Mouse (Mus musculus) hindbrain, embryonic 16.5 days (tissue): ENCODE measurements around the gene Grin2a. TPM values are rescaled to one million over a fixed set of nuclear protein-coding genes. Genes with fewer than 3 reads are reported as not detected.

ENCODE experiments used
- ATAC-seq: fragments of 200-750 bp; cut with Nextera tagmentation; 2 replicates; pipeline ENCODE4 v1.8.0; 2017; ENCODE audit warnings: moderate TSS enrichment, moderate library complexity
- H3K27ac ChIP-seq: fragments of 300-500 bp; sonication (generic); 2 replicates; pipeline ENCODE4 v1.5.1; 2014; ENCODE audit warnings: low read depth, mild to moderate bottlenecking, control low read depth, low read length, moderate library complexity
- H3K27me3 ChIP-seq: fragments of 300-500 bp; sonication (generic); replicated peaks from 2 replicates; pipeline ENCODE4 v1.6.1; 2014; ENCODE audit warnings: low read length; ENCODE audit not compliant: control insufficient read depth, insufficient read depth
- H3K36me3 ChIP-seq: fragments of 300-500 bp; sonication (generic); 2 replicates; pipeline ENCODE4 v1.6.1; 2014; ENCODE audit warnings: mild to moderate bottlenecking, low read length, moderate library complexity, mixed read lengths; ENCODE audit not compliant: control insufficient read depth, insufficient read depth
- H3K4me1 ChIP-seq: fragments of 300-500 bp; sonication (generic); 2 replicates; pipeline ENCODE4 v1.6.1; 2014; ENCODE audit warnings: low read depth, low read length; ENCODE audit not compliant: control insufficient read depth, insufficient read depth
- H3K4me2 ChIP-seq: fragments of 300-500 bp; sonication (generic); 2 replicates; pipeline ENCODE4 v1.6.1; 2014; ENCODE audit warnings: mild to moderate bottlenecking, low read length, control low read depth, moderate library complexity
- H3K4me3 ChIP-seq: fragments of 300-500 bp; sonication (generic); 2 replicates; pipeline ENCODE4 v1.5.1; 2014; ENCODE audit warnings: mild to moderate bottlenecking, low read length, control low read depth, moderate library complexity
- H3K9ac ChIP-seq: fragments of 300-500 bp; sonication (generic); 2 replicates; pipeline ENCODE4 v1.6.1; 2014; ENCODE audit warnings: low read depth, mild to moderate bottlenecking, control low read depth, low read length, moderate library complexity
- H3K9me3 ChIP-seq: fragments of 300-500 bp; sonication (generic); 2 replicates; pipeline ENCODE4 v1.6.1; 2014; ENCODE audit warnings: mild to moderate bottlenecking, low read length, moderate library complexity; ENCODE audit not compliant: control insufficient read depth
- WGBS: fragments of 180-500 bp; shearing (Covaris S2); extraction: QIAGEN DNeasy Blood & Tissue Kit; methylation state at CpG from one replicate; pipeline ENCODE4 v1.1.7; 2014; 5-methylcytosine and 5-hydroxymethylcytosine counted together
- polyA plus RNA-seq: library from polyadenylated mRNA; unstranded; fragments of >200 nt; fragmentation: Nextera tagmentation; extraction: Ambion mirVana; gene quantifications from 2 replicates; pipeline ENCODE4 v1.2.1, GENCODE M21; 2015

Gene Grin2a
- polyA plus RNA-seq, 1 experiment from 2014 or later, result 9.7 TPM

DNA sequence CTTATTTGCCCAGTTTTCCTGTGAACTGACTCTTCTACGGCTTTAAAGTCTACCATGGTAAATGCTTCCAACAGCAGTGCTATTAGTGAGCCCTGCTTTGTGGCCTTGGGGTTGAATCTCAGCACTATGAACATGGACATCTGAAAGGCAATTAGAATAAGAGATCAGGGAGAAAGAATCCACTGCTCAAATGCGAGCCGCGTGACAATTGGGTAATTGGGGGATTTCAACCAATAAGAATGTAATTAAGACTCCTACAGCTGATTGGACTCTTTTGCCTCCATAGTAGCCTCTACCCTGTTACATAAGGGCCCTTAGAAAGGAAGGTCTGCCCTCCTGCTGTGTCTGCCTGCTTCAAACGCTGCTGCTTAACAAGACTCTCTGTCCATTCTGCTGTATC lies 315.4 kb downstream of the Grin2a start:
- Histone ChIP-seq H3K4me3 (no peak overlapping the region), H3K4me2 (no peak overlapping the region), H3K36me3 (no peaks in the 10 kb centered on the region), H3K27ac (no peak overlapping the region), H3K9ac (no peak overlapping the region), H3K27me3 (no peaks in the 10 kb centered on the region), H3K4me1 (no peaks in the 10 kb centered on the region), H3K9me3 (no peaks in the 10 kb centered on the region)
- no peak for ATAC-seq
- WGBS, result 43% methylated on average over 5 of the region's 5 CpGs

DNA sequence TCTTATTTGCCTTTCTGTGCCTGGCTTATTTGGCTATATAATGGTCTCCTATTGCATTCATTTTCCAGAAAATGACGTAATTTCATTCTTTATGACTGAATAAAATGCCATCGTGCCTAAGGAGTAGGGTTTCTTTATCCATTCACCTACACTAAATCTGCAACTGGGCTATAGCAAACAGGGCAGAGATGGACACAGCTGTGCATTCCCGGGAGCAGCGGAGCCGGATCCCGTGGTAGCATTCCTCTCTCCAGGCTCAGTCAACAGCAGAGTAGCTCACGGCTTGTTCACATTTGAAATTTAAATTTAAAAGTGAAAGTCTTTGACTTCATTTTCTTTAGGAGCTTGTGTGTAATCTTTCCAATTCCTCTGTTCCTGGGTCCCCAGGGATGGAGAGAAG lies 316.6 kb downstream of the Grin2a start:
- 41% methylated on average over 7 of the region's 7 CpGs for WGBS
- Histone ChIP-seq H3K9ac (no peak overlapping the region), H3K4me2 (no peak overlapping the region), H3K36me3 (no peaks in the 10 kb centered on the region), H3K27ac (no peak overlapping the region), H3K4me1 (no peaks in the 10 kb centered on the region), H3K4me3 (no peak overlapping the region), H3K9me3 (no peaks in the 10 kb centered on the region), H3K27me3 (no peaks in the 10 kb centered on the region)
- ATAC-seq, result no peak; the same call in 1 of the 2 replicates

DNA sequence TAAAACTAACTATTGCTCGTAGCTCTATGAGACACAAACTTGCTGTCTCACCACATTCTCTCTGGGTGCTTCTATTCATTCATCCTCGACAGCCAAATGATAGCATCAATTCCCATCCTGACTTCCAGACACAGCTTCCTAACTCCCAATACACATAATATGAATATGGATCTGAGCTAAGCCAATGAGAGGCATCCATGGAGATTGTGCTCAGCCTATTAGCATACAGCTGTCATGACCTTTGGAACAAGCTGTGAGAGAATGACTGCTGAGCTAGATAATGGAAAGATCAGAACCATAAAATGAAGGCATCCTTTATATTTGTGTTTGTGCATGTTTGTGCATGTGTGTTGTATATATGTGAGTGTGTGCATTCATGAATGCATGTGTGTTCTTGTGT lies 323.0 kb downstream of the Grin2a start:
- 28% methylated on average over 2 of the region's 2 CpGs for WGBS
- Histone ChIP-seq H3K4me3 (no peak overlapping the region), H3K27me3 (no peaks in the 10 kb centered on the region), H3K4me1 (no peaks in the 10 kb centered on the region), H3K27ac (no peak overlapping the region), H3K9me3 (no peaks in the 10 kb centered on the region), H3K4me2 (no peak overlapping the region), H3K36me3 (no peaks in the 10 kb centered on the region), H3K9ac (no peak overlapping the region)
- ATAC-seq, result no peak

DNA sequence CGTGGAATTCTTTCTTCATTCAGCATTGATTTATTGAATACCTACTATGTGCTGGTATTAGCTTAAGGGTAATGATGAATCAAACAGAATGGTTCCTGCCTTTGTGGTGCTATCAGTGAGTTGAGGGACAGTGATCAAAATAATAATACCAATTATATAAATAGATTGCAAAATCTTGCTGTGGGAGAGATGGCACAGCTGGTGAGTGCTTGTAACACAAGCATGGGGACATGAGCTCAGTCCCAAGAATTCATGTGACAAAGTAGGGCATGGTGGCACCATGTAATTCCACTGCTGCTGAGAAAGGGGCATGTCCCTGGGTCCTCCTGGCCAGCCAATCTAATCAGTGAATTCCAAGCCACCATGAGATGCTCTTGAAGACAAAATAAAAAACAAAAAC lies 324.1 kb downstream of the Grin2a start:
- WGBS, result 67% methylated on average over 1 of the region's 1 CpGs
- Histone ChIP-seq H3K4me3 (no peak overlapping the region), H3K27ac (no peak overlapping the region), H3K36me3 (no peaks in the 10 kb centered on the region), H3K27me3 (no peaks in the 10 kb centered on the region), H3K4me2 (no peak overlapping the region), H3K9me3 (no peaks in the 10 kb centered on the region), H3K9ac (no peak overlapping the region), H3K4me1 (no peaks in the 10 kb centered on the region)
- ATAC-seq, result no peak

DNA sequence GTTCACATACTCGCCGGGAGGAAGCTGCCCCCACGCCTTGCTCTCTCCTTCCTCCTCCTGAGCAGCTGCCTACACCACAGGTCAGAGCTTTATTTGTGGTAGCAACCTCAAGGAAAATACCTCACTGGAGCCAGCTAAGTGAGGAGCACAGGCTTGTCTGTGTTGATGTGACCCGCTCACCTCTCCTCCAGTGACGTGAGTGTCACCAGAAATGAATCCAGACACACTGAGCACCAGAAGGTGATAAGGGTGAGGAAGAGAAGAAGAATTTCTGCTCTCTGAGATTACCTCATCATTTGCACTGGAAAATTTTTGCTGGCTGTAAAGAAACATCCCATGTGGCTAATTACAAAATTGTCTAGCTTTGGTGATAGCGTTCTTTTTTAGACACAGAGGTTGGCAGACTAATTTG lies 324.6 kb downstream of the Grin2a start:
- Histone ChIP-seq H3K4me3 (no peak overlapping the region), H3K9me3 (no peaks in the 10 kb centered on the region), H3K27me3 (no peaks in the 10 kb centered on the region), H3K4me1 (no peaks in the 10 kb centered on the region), H3K36me3 (no peaks in the 10 kb centered on the region), H3K4me2 (no peak overlapping the region), H3K9ac (no peak overlapping the region), H3K27ac (no peak overlapping the region)
- 51% methylated on average over 6 of the region's 6 CpGs for WGBS
- peak; percentile 48; the same call in 1 of the 2 replicates for ATAC-seq

DNA sequence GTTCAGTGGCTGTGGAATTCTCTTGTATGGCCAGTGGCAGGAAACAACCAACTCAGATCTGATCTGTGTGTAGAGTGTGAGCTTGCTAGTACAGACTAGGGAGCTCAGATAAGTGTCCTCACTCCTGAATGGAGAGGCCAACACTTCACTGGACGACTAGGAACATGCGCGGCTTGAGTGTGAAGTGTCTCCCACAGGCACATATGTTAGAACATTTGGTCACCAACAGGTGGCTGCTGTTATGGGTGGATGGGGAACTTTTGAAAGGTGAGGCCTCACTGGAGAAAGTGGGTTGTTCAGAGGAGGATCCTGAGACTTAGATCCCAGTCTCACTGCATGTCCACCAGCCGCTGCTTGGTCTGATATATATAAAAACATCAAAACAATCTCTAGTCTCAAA lies 329.5 kb downstream of the Grin2a start:
- Histone ChIP-seq H3K27me3 (no peaks in the 10 kb centered on the region), H3K36me3 (no peaks in the 10 kb centered on the region), H3K4me3 (no peak overlapping the region), H3K4me2 (no peak overlapping the region), H3K9ac (no peak overlapping the region), H3K27ac (no peak overlapping the region), H3K4me1 (no peaks in the 10 kb centered on the region), H3K9me3 (no peaks in the 10 kb centered on the region)
- ATAC-seq, result no peak
- 98% methylated on average over 4 of the region's 4 CpGs for WGBS

DNA sequence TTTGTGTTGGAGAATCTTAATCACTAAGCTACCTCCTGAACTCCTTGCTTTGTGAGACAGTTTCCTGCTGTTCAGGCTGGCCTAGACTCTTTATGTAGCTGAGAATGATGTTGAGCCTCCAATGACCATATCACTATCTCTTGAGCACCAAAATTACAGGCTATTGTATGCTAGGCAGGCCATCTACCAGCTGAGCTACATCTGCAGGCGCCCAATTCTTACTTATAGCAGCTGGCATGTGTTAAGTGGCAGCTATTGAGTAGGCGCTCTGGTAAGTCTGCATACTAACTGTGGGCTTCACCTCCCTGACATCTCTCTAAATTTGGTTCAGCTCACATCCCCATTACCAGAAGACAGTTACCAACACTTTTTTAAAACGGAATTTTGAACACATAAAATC lies 331.3 kb downstream of the Grin2a start:
- WGBS, result 73% methylated on average over 3 of the region's 3 CpGs
- Histone ChIP-seq H3K4me2 (no peak overlapping the region), H3K9me3 (no peaks in the 10 kb centered on the region), H3K36me3 (no peaks in the 10 kb centered on the region), H3K27ac (no peak overlapping the region), H3K4me3 (no peak overlapping the region), H3K27me3 (no peaks in the 10 kb centered on the region), H3K9ac (no peak overlapping the region), H3K4me1 (no peaks in the 10 kb centered on the region)
- no peak for ATAC-seq

DNA sequence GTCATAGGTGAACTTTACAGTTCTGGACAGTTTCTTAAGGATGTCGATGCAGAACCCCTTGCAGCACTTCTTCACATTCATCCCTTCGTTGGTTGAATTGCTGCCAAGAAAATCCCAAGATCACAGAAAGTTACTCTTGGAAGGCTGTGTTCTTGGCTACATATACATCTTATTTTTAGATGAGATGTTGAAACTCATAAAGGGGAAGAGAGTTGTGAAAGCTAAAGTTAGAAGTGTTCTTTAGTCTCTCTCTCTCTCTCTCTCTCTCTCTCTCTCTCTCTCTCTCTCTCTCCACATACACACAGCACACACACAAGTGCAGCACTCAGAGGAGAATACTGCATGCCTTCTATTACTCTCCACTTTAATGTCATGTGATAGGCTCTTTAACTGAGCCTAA lies 331.9 kb downstream of the Grin2a start:
- Histone ChIP-seq H3K4me2 (no peak overlapping the region), H3K27ac (no peak overlapping the region), H3K4me3 (no peak overlapping the region), H3K4me1 (no peaks in the 10 kb centered on the region), H3K9me3 (no peaks in the 10 kb centered on the region), H3K27me3 (no peaks in the 10 kb centered on the region), H3K36me3 (no peaks in the 10 kb centered on the region), H3K9ac (no peak overlapping the region)
- ATAC-seq, result no peak
- 86% methylated on average over 2 of the region's 2 CpGs for WGBS

DNA sequence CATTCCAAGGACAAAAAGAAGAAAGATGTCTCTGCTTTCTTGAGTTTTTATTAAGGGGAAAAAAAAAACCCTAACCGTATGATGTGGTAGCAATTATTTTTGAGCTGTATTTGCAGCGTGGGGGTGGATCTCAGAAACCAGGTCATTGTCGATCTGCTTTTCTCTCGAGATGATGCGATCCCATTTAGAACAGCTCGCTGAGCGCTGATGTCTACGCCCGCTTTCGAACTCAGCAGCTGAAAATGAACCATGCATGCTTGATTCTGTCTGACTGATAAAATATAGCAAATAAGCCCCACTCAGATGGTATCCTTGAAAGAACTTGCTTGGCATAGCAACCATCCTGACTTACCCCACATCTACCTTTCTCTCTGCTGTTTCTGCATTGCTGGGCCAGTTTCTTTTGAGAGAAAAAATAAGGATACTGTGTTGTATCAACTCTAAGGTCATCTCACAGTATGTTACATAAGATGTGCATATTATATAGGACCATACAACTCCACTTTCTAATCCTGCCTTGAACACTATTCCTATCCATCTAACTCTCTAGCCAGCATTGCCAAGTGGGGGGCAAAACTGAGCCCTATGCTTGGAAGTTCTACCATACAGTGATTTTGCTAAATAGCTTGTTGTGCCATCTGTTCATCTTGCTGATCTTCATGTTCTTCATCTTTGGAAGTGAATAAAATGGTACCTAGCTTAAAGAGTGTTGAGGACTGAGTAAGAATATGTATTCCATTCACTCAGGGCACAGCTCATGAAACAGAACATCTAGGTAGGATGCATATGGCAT lies 369.5 kb downstream of the Grin2a start:
- H3K4me3 ChIP-seq, result no peak overlapping the region
- no peaks in the 10 kb centered on the region for H3K9me3 ChIP-seq
- H3K36me3 ChIP-seq, result no peaks in the 10 kb centered on the region
- no peak for ATAC-seq
- H3K27me3 ChIP-seq, result no peaks in the 10 kb centered on the region
- H3K4me2 ChIP-seq, result no peak overlapping the region
- no peak overlapping the region for H3K9ac ChIP-seq
- 84% methylated on average over 10 of the region's 10 CpGs for WGBS
- no peaks in the 10 kb centered on the region for H3K4me1 ChIP-seq
- H3K27ac ChIP-seq, result no peak overlapping the region
